Mouse (Mus musculus) erythroblast, embryonic 14.5 days (primary cell): Measurements from ENCODE around the gene Fanci. TPM values are rescaled to one million over a fixed set of nuclear protein-coding genes. Genes with fewer than 3 reads are reported as not detected.
A peak's percentile ranks its signal among the peaks of the same experiment; 100 is the strongest.

Experiments used
- H3K27me3 ChIP-seq: 2 replicates; pipeline ENCODE4 v1.6.1; 2012; ENCODE audit warnings: inconsistent platforms; ENCODE audit not compliant: control insufficient read depth
- H3K36me3 ChIP-seq: 2 replicates; pipeline ENCODE4 v1.6.1; 2012; ENCODE audit warnings: mild to moderate bottlenecking, inconsistent platforms; ENCODE audit not compliant: control insufficient read depth
- H3K4me1 ChIP-seq: 2 replicates; pipeline ENCODE4 v1.6.1; 2012; ENCODE audit warnings: inconsistent platforms; ENCODE audit not compliant: control insufficient read depth
- H3K4me3 ChIP-seq: replicated peaks from 2 replicates; pipeline ENCODE3; 2012; ENCODE audit warnings: moderate library complexity, mild to moderate bottlenecking, inconsistent platforms
- H3K9me3 ChIP-seq: 2 replicates; pipeline ENCODE4 v1.6.1; 2012; ENCODE audit warnings: low read length, inconsistent platforms, mixed read lengths; ENCODE audit not compliant: control insufficient read depth
- GATA1 ChIP-seq: IDR thresholded peaks from 2 replicates; pipeline ENCODE4 v1.6.1; 2012; ENCODE audit warnings: low read length, inconsistent platforms, mixed read lengths
- TAL1 ChIP-seq: IDR thresholded peaks from 3 replicates; pipeline ENCODE4 v1.6.1; 2012; ENCODE audit warnings: low read length, inconsistent platforms, mixed read lengths
- polyA plus RNA-seq: library from polyadenylated mRNA; stranded (reverse); fragments of >175 nt; gene quantifications from 2 replicates; pipeline ENCODE4 v1.2.3, GENCODE M21; 2012

Gene Fanci
- polyA plus RNA-seq, 1 experiment: 0.22 TPM

DNA sequence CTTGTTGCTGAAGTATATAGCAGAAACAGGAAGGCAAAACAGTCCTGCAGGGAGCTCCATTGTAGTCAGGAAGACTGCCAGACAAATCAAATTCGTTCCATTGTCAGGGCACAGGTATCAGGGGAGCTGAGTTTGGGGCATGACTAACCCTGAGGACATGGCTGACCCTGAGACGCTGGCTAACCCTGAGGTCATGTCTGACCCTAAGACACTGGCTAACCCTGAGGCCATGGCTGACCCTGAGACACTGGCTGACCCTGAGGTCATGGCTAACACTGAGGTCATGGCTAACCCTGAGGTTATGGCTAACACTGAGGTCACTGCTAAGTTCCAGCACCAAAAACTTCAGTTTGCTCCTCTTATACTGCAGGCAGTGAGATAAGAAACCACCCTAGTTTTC lies 48.3 kb downstream of the Fanci start:
- Histone ChIP-seq H3K4me3 (no peak overlapping the region), H3K9me3 (no peaks in the 10 kb centered on the region; the same call in 1 of the 2 replicates), H3K4me1 (no peaks in the 10 kb centered on the region), H3K36me3 (peaks cover 93% of the 10 kb centered on the region), H3K27me3 (no peaks in the 10 kb centered on the region)
- no peak for TF ChIP-seq GATA1
- no peak for TF ChIP-seq TAL1

DNA sequence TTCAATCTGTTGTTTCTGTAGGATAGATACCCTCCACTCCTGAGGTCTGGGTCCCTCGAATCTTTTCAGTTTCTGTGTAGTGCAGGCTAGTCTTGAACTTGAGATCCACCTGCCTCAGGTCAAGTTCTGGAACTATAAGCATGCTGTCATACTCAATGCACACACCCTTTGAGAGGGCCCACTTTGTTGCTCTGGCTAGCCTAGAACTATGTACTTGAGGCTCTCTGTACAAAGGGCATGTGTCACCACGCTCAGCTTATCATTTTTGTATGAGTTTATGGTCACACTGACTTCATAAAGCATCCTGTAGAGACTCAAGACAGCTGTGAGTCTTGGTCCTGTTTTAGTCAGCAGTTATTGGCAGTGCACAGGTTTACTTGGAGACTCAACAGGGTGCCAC lies 55.3 kb downstream of the Fanci start:
- peaks cover 100% of the 10 kb centered on the region for H3K36me3 ChIP-seq
- H3K27me3 ChIP-seq: no peaks in the 10 kb centered on the region
- TF ChIP-seq GATA1 (no peak), TAL1 (no peak)
- H3K4me1 ChIP-seq: no peaks in the 10 kb centered on the region
- no peaks in the 10 kb centered on the region for H3K9me3 ChIP-seq
- no peak overlapping the region for H3K4me3 ChIP-seq

DNA sequence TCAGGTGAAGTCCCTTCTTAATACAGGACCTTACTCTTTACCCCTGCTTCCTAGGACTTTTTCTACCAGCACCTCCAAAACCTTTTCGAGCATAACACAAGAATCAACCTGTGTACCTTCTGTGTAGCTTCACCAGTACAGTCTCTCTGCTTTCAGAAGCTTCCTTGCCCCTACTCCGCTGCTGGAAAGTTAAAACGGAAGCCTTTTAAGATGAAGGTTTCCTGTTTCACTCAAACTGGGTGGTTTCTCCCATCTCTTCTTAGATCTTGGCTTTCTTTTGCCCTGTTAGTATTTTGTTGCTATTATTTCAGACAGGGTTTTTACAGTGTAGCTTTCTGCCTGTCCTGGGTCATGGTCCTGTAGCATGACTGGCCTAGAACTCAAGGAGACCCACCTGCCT lies 55.8 kb downstream of the Fanci start:
- no peaks in the 10 kb centered on the region for H3K9me3 ChIP-seq
- no peaks in the 10 kb centered on the region for H3K27me3 ChIP-seq
- peaks cover 100% of the 10 kb centered on the region for H3K36me3 ChIP-seq
- H3K4me3 ChIP-seq: no peak overlapping the region
- no peaks in the 10 kb centered on the region for H3K4me1 ChIP-seq
- TF ChIP-seq TAL1 (no peak), GATA1 (no peak)

DNA sequence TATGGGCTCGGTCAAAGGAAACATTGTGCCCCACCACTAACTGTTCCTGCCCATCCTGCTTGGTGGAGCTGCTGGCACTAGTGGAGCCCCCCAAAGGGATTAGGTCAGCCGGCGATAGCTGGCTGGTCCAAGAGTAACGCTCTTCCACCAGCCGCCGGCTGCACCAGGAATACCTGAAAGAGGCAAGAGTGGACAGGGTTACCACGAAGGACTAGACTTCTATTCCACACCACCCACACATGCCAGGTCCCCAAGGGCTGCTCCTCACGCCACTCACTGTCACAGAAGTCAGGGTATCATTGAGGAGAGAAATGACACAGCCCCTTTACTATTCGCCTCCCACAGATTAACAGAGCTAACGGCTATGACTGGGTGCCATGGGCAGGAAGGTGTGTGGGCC lies 70.0 kb downstream of the Fanci start:
- no peaks in the 10 kb centered on the region for H3K9me3 ChIP-seq
- H3K27me3 ChIP-seq: peaks cover 10% of the 10 kb centered on the region
- H3K4me3 ChIP-seq: no peak overlapping the region
- peaks cover 77% of the 10 kb centered on the region for H3K36me3 ChIP-seq
- H3K4me1 ChIP-seq: peaks cover 34% of the 10 kb centered on the region
- TF ChIP-seq GATA1 (no peak), TAL1 (no peak)

DNA sequence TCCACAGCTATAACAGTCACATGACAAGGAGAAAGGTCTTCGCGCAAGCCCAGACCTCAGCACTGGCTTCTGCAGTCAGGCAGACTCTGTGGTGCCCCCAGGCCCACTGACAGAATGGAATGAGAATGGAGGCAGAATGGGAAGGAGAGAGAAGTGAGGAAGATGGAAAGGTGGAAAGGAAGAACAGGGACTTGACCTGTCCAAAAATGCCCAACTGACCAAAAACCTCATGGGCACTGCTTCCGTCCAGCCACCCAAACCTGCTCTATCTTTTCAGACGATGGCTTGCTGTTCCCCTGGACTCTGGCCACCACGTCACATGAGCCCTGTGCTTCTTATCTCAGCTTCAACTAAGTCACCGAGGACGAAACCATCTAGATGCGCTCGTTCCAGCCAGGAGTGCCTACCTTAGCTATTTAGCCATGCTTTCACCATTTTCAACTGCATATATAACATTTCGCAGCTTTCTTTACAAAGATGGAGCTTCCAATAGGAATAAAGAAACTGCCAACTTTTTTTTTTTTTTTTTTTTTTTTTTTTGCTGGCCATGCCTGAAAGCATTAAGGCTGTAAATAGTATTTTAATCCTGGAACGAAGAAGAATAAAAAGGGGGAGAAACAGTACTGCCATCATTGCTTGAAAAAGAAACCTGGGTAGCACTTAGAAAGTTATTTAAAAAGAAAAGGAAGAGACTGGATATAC lies 71.8 kb downstream of the Fanci start:
- Histone ChIP-seq H3K36me3 (peaks cover 59% of the 10 kb centered on the region), H3K4me3 (no peak overlapping the region), H3K9me3 (no peaks in the 10 kb centered on the region), H3K4me1 (peaks cover 42% of the 10 kb centered on the region), H3K27me3 (peaks cover 28% of the 10 kb centered on the region)
- TF ChIP-seq TAL1 (no peak), GATA1 (no peak)

DNA sequence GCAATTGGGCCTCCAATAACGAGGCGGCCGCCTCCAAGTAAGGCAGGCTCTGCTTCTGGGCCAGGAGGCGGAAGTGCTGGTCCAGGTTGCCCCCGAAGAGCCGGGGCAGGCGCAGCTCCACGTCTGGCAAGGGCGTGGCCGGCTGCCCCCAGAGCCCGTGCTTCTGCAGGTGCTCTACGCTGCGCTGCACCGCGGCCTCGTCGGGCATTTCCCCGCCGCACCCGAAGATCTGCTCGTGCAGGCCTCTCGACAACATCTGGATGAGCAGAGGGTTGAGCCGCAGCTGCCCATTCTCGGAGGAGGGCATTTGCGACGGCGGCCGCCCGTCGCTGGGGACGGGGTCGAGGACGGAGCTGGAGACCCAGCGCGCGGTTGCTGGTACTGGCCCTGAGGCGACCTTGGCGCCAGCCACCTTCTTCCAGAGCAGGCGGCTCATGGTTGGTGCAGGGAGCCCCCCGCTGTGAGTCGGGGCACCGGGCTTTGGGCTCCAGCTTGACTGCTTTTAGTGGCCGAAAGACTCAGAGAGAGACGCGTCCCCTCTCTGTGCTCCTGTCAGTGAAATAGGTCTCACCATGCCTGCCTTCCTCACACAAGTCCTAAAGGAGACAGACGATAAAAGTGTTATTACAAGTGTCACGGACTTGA lies 73.2 kb downstream of the Fanci start:
- Histone ChIP-seq H3K27me3 (peaks cover 35% of the 10 kb centered on the region), H3K9me3 (no peaks in the 10 kb centered on the region), H3K36me3 (peaks cover 45% of the 10 kb centered on the region), H3K4me3 (peak overlapping the region; percentile 85), H3K4me1 (peaks cover 49% of the 10 kb centered on the region)
- no peak for TF ChIP-seq TAL1
- no peak for TF ChIP-seq GATA1

DNA sequence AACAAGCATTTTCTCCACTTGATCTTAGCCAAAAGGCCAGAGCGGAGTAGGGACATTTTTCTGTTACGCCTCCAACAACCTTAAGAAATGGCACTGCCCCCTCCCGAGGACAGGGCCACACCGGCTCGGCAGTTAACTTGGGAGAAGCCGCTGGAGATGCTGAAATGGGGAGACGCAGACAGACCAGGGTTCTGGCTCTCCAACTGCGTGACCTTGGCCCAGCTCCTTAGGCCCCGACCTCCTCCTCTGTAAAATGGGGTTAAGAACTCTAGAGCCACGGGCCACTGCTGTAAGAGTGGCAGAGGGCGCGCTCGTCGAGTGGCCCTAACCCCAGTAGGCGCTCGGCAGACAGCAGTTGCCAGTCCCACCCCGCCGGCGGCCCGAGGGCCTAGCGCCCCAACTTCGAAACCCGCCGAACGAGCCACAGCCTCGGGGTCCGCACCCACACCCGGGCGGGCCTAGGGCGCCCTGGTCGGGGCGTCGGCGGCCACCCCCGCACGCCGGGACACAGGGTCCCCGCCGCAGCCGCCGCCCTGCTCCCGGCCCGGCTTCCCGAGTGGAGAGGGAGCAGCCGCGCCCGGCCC lies 73.8 kb downstream of the Fanci start:
- Histone ChIP-seq H3K27me3 (peaks cover 35% of the 10 kb centered on the region), H3K36me3 (peaks cover 39% of the 10 kb centered on the region), H3K4me3 (peak overlapping the region; percentile 85), H3K4me1 (peaks cover 49% of the 10 kb centered on the region), H3K9me3 (no peaks in the 10 kb centered on the region)
- TF ChIP-seq GATA1 (no peak), TAL1 (no peak)

DNA sequence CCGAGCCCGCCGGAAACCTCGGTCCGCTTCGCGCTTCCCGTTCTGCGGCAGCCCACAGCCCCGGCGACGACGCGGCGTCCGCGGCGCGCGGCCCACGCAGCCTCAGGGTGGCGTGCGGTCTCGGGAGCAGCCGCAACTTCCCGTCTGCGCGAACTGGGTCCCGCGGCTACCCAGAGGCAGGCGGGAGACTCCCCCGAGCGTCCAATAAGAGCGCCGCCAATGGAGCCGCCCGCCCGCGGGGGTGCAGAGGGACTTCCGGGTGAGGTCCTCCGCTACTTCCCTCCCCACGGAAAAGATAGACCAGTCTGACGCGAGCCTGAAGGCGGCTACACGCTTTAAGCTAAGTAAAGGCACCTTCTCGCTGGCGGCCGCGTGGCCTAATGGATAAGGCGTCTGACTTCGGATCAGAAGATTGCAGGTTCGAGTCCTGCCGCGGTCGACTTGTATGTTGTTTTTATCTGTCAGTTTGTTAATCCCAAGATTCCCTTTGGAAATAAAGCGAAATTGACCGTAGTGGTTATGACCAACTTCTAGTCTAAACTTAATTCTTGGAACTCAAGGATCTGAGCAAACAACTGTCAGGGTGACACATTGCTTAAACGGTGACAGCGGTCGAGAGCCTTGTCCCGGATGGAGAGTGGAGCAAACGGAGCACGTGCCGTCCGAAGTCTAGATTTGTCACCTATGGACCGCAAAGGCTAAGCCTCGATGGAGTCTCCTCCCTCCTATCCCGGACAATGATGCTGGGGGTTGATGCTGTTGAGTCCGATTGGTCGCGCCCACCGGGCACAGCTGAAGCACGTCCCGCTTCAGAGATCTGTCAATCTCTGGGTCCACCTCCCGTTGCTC lies 74.5 kb downstream of the Fanci start, which contains the start of gene Polg:
Gene Polg, minus strand, starts transcription at position 310 of the 849 bp plus-strand sequence.
- TF ChIP-seq GATA1 (no peak), TAL1 (no peak)
- peaks cover 49% of the 10 kb centered on the region for H3K4me1 ChIP-seq
- H3K9me3 ChIP-seq: no peaks in the 10 kb centered on the region
- peaks cover 32% of the 10 kb centered on the region for H3K36me3 ChIP-seq
- peaks cover 35% of the 10 kb centered on the region for H3K27me3 ChIP-seq
- peak within 1 kb of the TSS; percentile 85 for H3K4me3 ChIP-seq
